Mouse (Mus musculus) liver, embryonic 14 days (tissue): ENCODE data around the gene Ipo8. TPM values are rescaled to one million over a fixed set of nuclear protein-coding genes. Genes with fewer than 3 reads are reported as not detected.

Experiments used
- polyA plus RNA-seq: library from polyadenylated mRNA; depleted of rRNA; stranded (reverse); fragments of >200 nt; gene quantifications from 2 replicates; pipeline ENCODE4 v1.2.3, GENCODE M21; 2012; rRNA removed

Ipo8 gene
- polyA plus RNA-seq: 4.7 and 5.7 TPM in 2 replicates

DNA sequence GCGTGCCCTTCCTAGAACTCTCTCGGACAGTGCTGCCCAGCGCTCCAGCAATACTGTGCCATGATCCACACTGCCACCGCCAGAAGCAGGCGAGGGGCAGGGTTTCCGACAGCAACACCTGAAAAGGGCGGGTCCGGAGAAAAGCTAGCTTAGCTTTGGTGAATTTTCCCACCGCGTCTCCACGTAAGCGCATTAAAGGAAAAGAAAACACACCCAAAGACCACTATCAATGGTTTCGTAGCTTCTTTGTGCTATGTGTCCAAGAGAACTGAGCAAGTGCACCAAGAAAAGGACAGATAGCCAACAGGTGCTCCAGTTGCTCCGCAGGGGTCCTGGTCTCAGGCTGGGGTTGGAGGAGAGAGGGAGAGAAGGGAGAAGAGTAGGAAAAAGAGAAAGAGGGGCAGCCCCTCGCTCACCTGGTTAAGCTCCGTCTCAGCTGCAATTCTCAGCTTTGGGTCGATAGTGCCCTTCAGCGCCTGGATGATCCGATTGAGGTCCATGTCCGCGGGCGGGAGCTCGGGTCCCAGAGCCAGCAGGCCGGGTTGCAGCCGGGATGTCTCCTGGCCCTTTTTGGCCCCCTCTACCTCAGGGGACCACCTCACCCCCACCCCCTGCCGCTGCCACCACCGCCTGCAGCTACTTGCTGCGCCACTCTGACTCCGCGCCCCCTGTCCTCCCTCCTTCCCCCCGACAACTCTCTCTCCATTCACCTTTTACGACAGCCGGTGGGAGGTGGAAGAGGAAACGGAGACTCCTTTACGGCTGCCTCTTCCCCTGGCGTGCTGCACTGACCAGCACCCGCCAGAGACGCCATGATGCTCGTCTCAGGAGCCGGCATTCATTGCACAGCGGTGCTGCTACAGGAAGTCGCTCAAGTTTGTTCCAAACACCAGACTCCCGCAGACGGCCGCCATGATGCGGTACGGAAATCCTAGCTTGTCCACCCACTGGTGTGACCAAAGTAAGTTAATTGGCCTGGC, at the start of gene Ipo8:
Gene Ipo8 (minus strand): TSS at position 720 of the 980 bp plus-strand sequence.

Other genes starting within 250 kb of the Ipo8 start
- 7.6 and 8.0 TPM in 2 replicates for gene Caprin2, start 64.8 kb upstream of the Ipo8 start, polyA plus RNA-seq
- gene Sinhcaf, start 115.0 kb upstream of the Ipo8 start, polyA plus RNA-seq: 8.3 and 10.4 TPM in 2 replicates